Comparison of ENCODE assay signal across 26 mouse cellular contexts in the genomic region with DNA sequence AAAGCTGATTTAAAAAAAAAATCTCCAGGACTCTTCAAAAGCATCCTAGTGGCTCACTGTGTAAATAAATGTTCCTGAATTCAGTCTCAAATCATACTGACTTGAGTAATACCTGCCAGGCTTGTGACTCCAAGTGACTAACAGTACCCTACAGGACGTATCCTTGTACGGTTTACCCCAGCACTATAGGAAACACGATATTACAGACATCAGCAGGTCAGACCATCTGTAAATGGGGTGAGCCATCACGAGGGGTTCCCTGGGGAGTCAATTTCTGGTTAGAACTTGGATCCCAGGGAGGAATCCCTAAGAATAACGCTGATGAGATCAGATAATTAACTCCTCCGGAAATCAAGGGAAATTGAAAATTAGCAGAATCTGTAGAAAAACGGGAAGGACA.
"Had no signal": no experiment of that assay in that cellular context is flagged by ENCODE, and none has a peak within 500 bp of the region (broad histone marks: within the 10 kb centered on the region; RNA-seq: fewer than 3 reads in every experiment).

No protein-coding gene starts in this region.

- H3K9me3 ChIP-seq: heart, embryonic 13.5 days; heart, embryonic 15.5 days; hindbrain, embryonic 10.5 days; hindbrain, embryonic 12.5 days; hindbrain, embryonic 15.5 days; intestine, embryonic 15.5 days; limb, embryonic 10.5 days; limb, embryonic 12.5 days; liver, embryonic 13.5 days had no signal

- DNase-seq: gastrocnemius, adult 2 months; gastrocnemius, postnatal 10 days; gastrocnemius, postnatal 25 days; heart, adult 2 months; heart, postnatal 14 days; heart, postnatal 4 days; kidney, adult 18-20 months; kidney, adult 8-10 months; kidney, postnatal 10 days; kidney, postnatal 25 days; kidney, postnatal 4 days; liver; liver, embryonic 13.5 days had no signal

- H3K4me3 ChIP-seq: gastrocnemius, adult 2 months; heart, adult 2 months; heart, embryonic 13.5 days; heart, embryonic 15.5 days; hindbrain, embryonic 10.5 days; hindbrain, embryonic 12.5 days; hindbrain, embryonic 15.5 days; intestine, embryonic 15.5 days; left cerebral cortex, adult 2 months; limb, embryonic 10.5 days; limb, embryonic 12.5 days; liver, embryonic 13.5 days had no signal

- ATAC-seq: inflammation-experienced regulatory T-cells, adult 6 months; intestine, embryonic 15.5 days; intestine, postnatal 0 days had no signal

- H3K27me3 ChIP-seq: heart, embryonic 13.5 days; heart, embryonic 15.5 days; hindbrain, embryonic 12.5 days; hindbrain, embryonic 15.5 days; intestine, embryonic 15.5 days; limb, embryonic 12.5 days; liver, embryonic 13.5 days had no signal

- H3K27ac ChIP-seq: gastrocnemius, adult 2 months; heart, adult 2 months; heart, embryonic 13.5 days; heart, embryonic 15.5 days; hindbrain, embryonic 10.5 days; hindbrain, embryonic 12.5 days; intestine, embryonic 15.5 days; left cerebral cortex, adult 2 months; limb, embryonic 10.5 days; limb, embryonic 12.5 days; liver, embryonic 13.5 days had no signal

- H3K36me3 ChIP-seq: heart, embryonic 13.5 days; heart, embryonic 15.5 days; hindbrain, embryonic 10.5 days; hindbrain, embryonic 12.5 days; hindbrain, embryonic 15.5 days; intestine, embryonic 15.5 days; limb, embryonic 10.5 days; limb, embryonic 12.5 days; liver, embryonic 13.5 days had no signal

- H3K4me1 ChIP-seq: heart, embryonic 13.5 days; heart, embryonic 15.5 days; intestine, embryonic 15.5 days; limb, embryonic 10.5 days; limb, embryonic 12.5 days; liver, embryonic 13.5 days had no signal

- H3K9ac ChIP-seq: heart, embryonic 13.5 days; heart, embryonic 15.5 days; hindbrain, embryonic 12.5 days; hindbrain, embryonic 15.5 days; intestine, embryonic 15.5 days; limb, embryonic 12.5 days; liver, embryonic 13.5 days had no signal

- H3K4me2 ChIP-seq: heart, embryonic 11.5 days; heart, embryonic 13.5 days; heart, embryonic 15.5 days; hindbrain, embryonic 12.5 days; hindbrain, embryonic 15.5 days; intestine, embryonic 15.5 days; limb, embryonic 12.5 days; liver, embryonic 11.5 days; liver, embryonic 13.5 days had no signal
